Mouse (Mus musculus) v-Abl transformed pro-B cells (cell line): Measurements from ENCODE around the gene Gfm2.

ENCODE experiments used
- in situ Hi-C, 2 experiments: fragments of 400-800 bp; cut with MboI; formaldehyde crosslinking; loops; one replicate each; pipeline ENCODE4 v1.15.1; 2025; ENCODE audit not compliant: unreplicated experiment in 2 of 2

The Gfm2 gene

GRCm38 (mm10) chr13:97216196-97216595 is 78.5 kb downstream of the Gfm2 start:
- in situ Hi-C loops, result loop anchor here in 1 of 2 experiments (25.0 kb wide), 1 partner anchor 1521 kb away; no protein-coding TSS in a partner anchor

GRCm38 (mm10) chr13:97220022-97220421 is 82.3 kb downstream of the Gfm2 start:
- in situ Hi-C loops, result loop anchor here in 1 of 2 experiments (25.0 kb wide), 1 partner anchor 1517 kb away; no protein-coding TSS in a partner anchor

- in situ Hi-C loops, result loop anchor here in 1 of 2 experiments (25.0 kb wide), 1 partner anchor 1513 kb away; no protein-coding TSS in a partner anchor
Observed at GRCm38 (mm10) chr13:97223856-97224255, 86.1 kb downstream of the Gfm2 start.

- in situ Hi-C loops, result loop anchor here in 1 of 2 experiments (25.0 kb wide), 1 partner anchor 1513 kb away; no protein-coding TSS in a partner anchor
Observed at GRCm38 (mm10) chr13:97224341-97224982, 86.7 kb downstream of the Gfm2 start.

GRCm38 (mm10) chr13:97225130-97225529 is 87.4 kb downstream of the Gfm2 start:
- in situ Hi-C loops, result loop anchor here in 1 of 2 experiments (25.0 kb wide), 1 partner anchor 1037 kb away; the partner anchor contains the start of genes Ankra2 and Utp15

GRCm38 (mm10) chr13:97227795-97228194 is 90.1 kb downstream of the Gfm2 start:
- in situ Hi-C loops, result loop anchor here in 1 of 2 experiments (25.0 kb wide), 1 partner anchor 1035 kb away; the partner anchor contains the start of genes Ankra2 and Utp15

- in situ Hi-C loops, result loop anchor here in 1 of 2 experiments (5.0 to 25.0 kb wide), 2 partner anchors 707 to 1032 kb away; partner anchors contain the start of genes Ankra2 and Utp15
Observed at GRCm38 (mm10) chr13:97230101-97230500, 92.4 kb downstream of the Gfm2 start.
